Comparison of ENCODE assay signal across 18 mouse cellular contexts in the genomic region with DNA sequence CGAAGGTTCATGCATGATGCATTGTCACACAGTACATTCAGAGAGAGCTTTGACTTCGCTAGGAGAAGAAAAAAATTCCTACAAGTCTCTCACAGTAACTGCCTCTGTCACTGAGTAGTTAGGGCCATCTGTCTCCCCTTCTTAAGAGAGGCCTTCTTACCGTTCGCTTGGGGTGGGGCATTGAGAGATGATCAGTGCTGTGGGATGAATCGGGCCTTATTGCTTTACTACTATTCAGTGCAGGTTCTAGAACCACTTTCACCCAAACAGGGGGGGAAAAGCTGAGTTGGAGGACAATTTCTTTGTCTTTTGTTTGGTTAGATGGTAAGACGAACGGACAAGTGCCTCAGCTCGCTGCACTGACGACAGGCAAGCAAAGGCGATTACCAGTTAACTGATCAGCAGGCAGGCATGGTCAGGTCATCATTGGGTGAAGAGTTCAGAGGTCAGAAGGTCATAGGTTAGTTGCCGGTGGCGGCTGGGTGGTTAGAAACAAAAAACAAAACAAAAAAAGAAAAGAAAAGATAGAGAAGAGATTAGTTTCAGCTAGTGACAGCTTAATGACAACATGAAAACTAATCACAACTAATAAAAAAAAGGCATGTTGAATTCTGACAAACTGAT.
DNase-seq lines count a peak whose midpoint lies in the region; ATAC-seq lines count a peak whose summit lies in the region.
"Had no signal": no experiment of that assay in that cellular context is flagged by ENCODE, and none has a peak within 500 bp of the region (broad histone marks: within the 10 kb centered on the region; RNA-seq: fewer than 3 reads in every experiment).

No protein-coding gene starts in this region.

- H3K9me3 ChIP-seq in midbrain, embryonic 10.5 days (replicated peaks) = no peaks in the 10 kb centered on the region
- no peaks in the 10 kb centered on the region for H3K9me3 ChIP-seq in midbrain, embryonic 16.5 days (replicated peaks; ENCODE audit: control insufficient read depth, low read length, poor library complexity, severe bottlenecking)
- H3K9me3 ChIP-seq in forebrain, embryonic 16.5 days (ENCODE audit: control insufficient read depth, low read length) = no peaks in the 10 kb centered on the region
- H3K9me3 ChIP-seq: hindbrain, embryonic 15.5 days; limb, embryonic 10.5 days had no signal

- H3K27me3 ChIP-seq in midbrain, embryonic 10.5 days (ENCODE audit: low read depth, poor library complexity, severe bottlenecking) = no peaks in the 10 kb centered on the region
- no peaks in the 10 kb centered on the region for H3K27me3 ChIP-seq in midbrain, embryonic 16.5 days (ENCODE audit: control insufficient read depth, insufficient read depth, low read depth, low read length)
- H3K27me3 ChIP-seq in forebrain, embryonic 16.5 days (replicated peaks; ENCODE audit: control insufficient read depth, insufficient read depth, low read length) = no peaks in the 10 kb centered on the region
- H3K27me3 ChIP-seq: CH12.LX; hindbrain, embryonic 15.5 days; Patski had no signal

- WGBS in midbrain, embryonic 10.5 days = 14% methylated on average over 12 of the region's 12 CpGs
- WGBS in midbrain, embryonic 16.5 days = 13% methylated on average over 12 of the region's 12 CpGs
- WGBS in forebrain, embryonic 16.5 days = 24% methylated on average over 12 of the region's 12 CpGs

- no peak for ATAC-seq in midbrain, embryonic 16.5 days
- no peak for ATAC-seq in forebrain, embryonic 16.5 days
- ATAC-seq: Patski had no signal

- peak overlapping the region; percentile 72 for H3K27ac ChIP-seq in midbrain, embryonic 10.5 days (replicated peaks)
- H3K27ac ChIP-seq in midbrain, embryonic 16.5 days (ENCODE audit: low read length) = no peak overlapping the region
- H3K27ac ChIP-seq in brown adipose tissue, adult 24 weeks (replicated peaks; ENCODE audit: low read depth, low read length) = peak overlapping the region; percentile 27; the same call in 1 of the 2 replicates
- 0 out of 2 replicates have a peak overlapping the region, but pooled peaks have one; percentile 37 for H3K27ac ChIP-seq in forebrain, embryonic 16.5 days (ENCODE audit: low read length)
- H3K27ac ChIP-seq: hindbrain, embryonic 15.5 days; kidney, postnatal 0 days; limb, embryonic 10.5 days had no signal

- H3K36me3 ChIP-seq in midbrain, embryonic 10.5 days = peaks cover 68% of the 10 kb centered on the region
- peaks cover 4% of the 10 kb centered on the region; the same call in 1 of the 2 replicates for H3K36me3 ChIP-seq in midbrain, embryonic 16.5 days (ENCODE audit: control insufficient read depth, insufficient read depth, low read length)
- H3K36me3 ChIP-seq in forebrain, embryonic 16.5 days (ENCODE audit: control insufficient read depth, insufficient read depth) = peaks cover 2% of the 10 kb centered on the region; the same call in 1 of the 2 replicates

- no peak overlapping the region for H3K9ac ChIP-seq in midbrain, embryonic 16.5 days (ENCODE audit: low read depth, low read length)
- H3K9ac ChIP-seq in forebrain, embryonic 16.5 days (replicated peaks; ENCODE audit: low read depth, low read length) = no peak overlapping the region
- H3K9ac ChIP-seq: hindbrain, embryonic 15.5 days had no signal

- H3K4me2 ChIP-seq in midbrain, embryonic 16.5 days (ENCODE audit: low read length) = no peak overlapping the region
- H3K4me2 ChIP-seq in forebrain, embryonic 16.5 days (ENCODE audit: low read length) = no peak overlapping the region
- H3K4me2 ChIP-seq: hindbrain, embryonic 15.5 days had no signal

- peak; percentile 55 for DNase-seq in midbrain, embryonic 10.5 days (ENCODE audit: low spot score)
- peak; percentile 4 for DNase-seq in retina, adult 2 months (ENCODE audit: low read depth, low spot score)
- DNase-seq in lung, adult 18-20 months = no peak
- no peak for DNase-seq in left cerebral cortex, adult 11 months (ENCODE audit: low spot score)
- DNase-seq in kidney, adult 11 months = no peak
- DNase-seq: adrenal gland, adult 2 months; cerebellum, postnatal 36 days; lung, postnatal 4 days; right cerebral cortex, adult 18-20 months; thymus, postnatal 4 days had no signal

- peaks cover 25% of the 10 kb centered on the region for H3K4me1 ChIP-seq in midbrain, embryonic 10.5 days
- H3K4me1 ChIP-seq in midbrain, embryonic 16.5 days (ENCODE audit: control insufficient read depth, insufficient read depth, low read length) = no peaks in the 10 kb centered on the region
- peaks cover 2% of the 10 kb centered on the region; the same call in 1 of the 2 replicates for H3K4me1 ChIP-seq in brown adipose tissue, adult 24 weeks (ENCODE audit: control insufficient read depth, insufficient read depth, insufficient read length, low read length)
- no peaks in the 10 kb centered on the region; the same call in 1 of the 2 replicates for H3K4me1 ChIP-seq in forebrain, embryonic 16.5 days (replicated peaks; ENCODE audit: control insufficient read depth, insufficient read depth, low read length)
- H3K4me1 ChIP-seq: limb, embryonic 10.5 days had no signal

- H3K4me3 ChIP-seq in midbrain, embryonic 10.5 days = no peak overlapping the region
- no peak overlapping the region for H3K4me3 ChIP-seq in midbrain, embryonic 16.5 days (ENCODE audit: low read depth, low read length)
- no peak overlapping the region for H3K4me3 ChIP-seq in brown adipose tissue, adult 24 weeks (ENCODE audit: insufficient read depth, low read depth, low read length)
- H3K4me3 ChIP-seq in forebrain, embryonic 16.5 days (replicated peaks; ENCODE audit: low read length) = no peak overlapping the region
- H3K4me3 ChIP-seq: hindbrain, embryonic 15.5 days; limb, embryonic 10.5 days had no signal

Comparison
In these comparisons a context has a peak if more than half of its experiments do, and no peak if none do; other contexts are left out.
1. DNase-seq: peak in midbrain, embryonic 10.5 days (single experiment) and retina, adult 2 months (single experiment); none in lung, adult 18-20 months (0 of 2), left cerebral cortex, adult 11 months (single experiment) and kidney, adult 11 months (single experiment).